Mouse (Mus musculus): ENCODE measurements at regions not wholly inside any gene's neighbourhood (a gene's known extent, or its start where the extent isn't known, plus 50 kb on each side); places are given as distances from the start of the nearest gene placed in this dataset.
A peak's percentile ranks its signal among the peaks of the same experiment; 100 is the strongest.

- Histone ChIP-seq H3K4me2 (replicated peaks) (no peak overlapping the region), H3K36me3 (no peaks in the 10 kb centered on the region), H3K4me1 (0 out of 2 replicates have a peak, but pooled peaks cover 5% of the 10 kb centered on the region), H3K9ac (no peak overlapping the region), H3K27me3 (no peaks in the 10 kb centered on the region), H3K27ac (replicated peaks) (no peak overlapping the region), H3K4me3 (replicated peaks) (no peak overlapping the region), H3K9me3 (replicated peaks) (no peaks in the 10 kb centered on the region)
- ATAC-seq (ENCODE audit: insufficient number of reproducible peaks, low FRiP score, low TSS enrichment, low read depth), result no peak
These were observed 1579.5 kb downstream of the 4930444P10Rik start for GRCm38 (mm10) chr1:14513662-14514061.

GRCm38 (mm10) chr1:14512481-14513285 is 1580.4 kb downstream of the 4930444P10Rik start:
- H3K9ac ChIP-seq, result no peak overlapping the region
- no peaks in the 10 kb centered on the region for H3K9me3 ChIP-seq (replicated peaks)
- 0 out of 2 replicates have a peak, but pooled peaks cover 5% of the 10 kb centered on the region for H3K4me1 ChIP-seq
- H3K27me3 ChIP-seq, result peaks cover 4% of the 10 kb centered on the region; the same call in 1 of the 2 replicates
- no peak overlapping the region for H3K27ac ChIP-seq (replicated peaks)
- WGBS, result 25% methylated on average over 9 of the region's 9 CpGs
- peak; percentile 65 for ATAC-seq (ENCODE audit: insufficient number of reproducible peaks, low FRiP score, low TSS enrichment, low read depth)
- H3K4me2 ChIP-seq (replicated peaks), result no peak overlapping the region
- no peaks in the 10 kb centered on the region for H3K36me3 ChIP-seq
- H3K4me3 ChIP-seq (replicated peaks), result no peak overlapping the region

GRCm38 (mm10) chr1:14506831-14507690 is 1586.1 kb downstream of the 4930444P10Rik start:
- H3K36me3 ChIP-seq, result no peaks in the 10 kb centered on the region
- ATAC-seq (ENCODE audit: insufficient number of reproducible peaks, low FRiP score, low TSS enrichment, low read depth), result no peak
- WGBS, result 9% methylated on average over 36 of the region's 36 CpGs
- H3K9me3 ChIP-seq (replicated peaks), result no peaks in the 10 kb centered on the region
- H3K9ac ChIP-seq, result peak overlapping the region; percentile 34
- peaks cover 19% of the 10 kb centered on the region for H3K4me1 ChIP-seq
- peak overlapping the region; percentile 80 for H3K27ac ChIP-seq (replicated peaks)
- peak overlapping the region; percentile 84 for H3K4me2 ChIP-seq (replicated peaks)
- peaks cover 19% of the 10 kb centered on the region for H3K27me3 ChIP-seq
- peak overlapping the region; percentile 46 for H3K4me3 ChIP-seq (replicated peaks)

GRCm38 (mm10) chr1:14506201-14506830 is 1586.8 kb downstream of the 4930444P10Rik start:
- Histone ChIP-seq H3K4me1 (peaks cover 19% of the 10 kb centered on the region), H3K9me3 (replicated peaks) (no peaks in the 10 kb centered on the region), H3K4me3 (replicated peaks) (peak overlapping the region; percentile 46), H3K4me2 (replicated peaks) (peak overlapping the region; percentile 84), H3K36me3 (no peaks in the 10 kb centered on the region), H3K27me3 (peaks cover 19% of the 10 kb centered on the region), H3K27ac (replicated peaks) (peak overlapping the region; percentile 80), H3K9ac (peak overlapping the region; percentile 34)
- peak; percentile 90 for ATAC-seq (ENCODE audit: insufficient number of reproducible peaks, low FRiP score, low TSS enrichment, low read depth)
- under 1% methylated on average over 34 of the region's 34 CpGs for WGBS

- 10% methylated on average over 6 of the region's 6 CpGs for WGBS
- no peaks in the 10 kb centered on the region for H3K9me3 ChIP-seq (replicated peaks)
- ATAC-seq (ENCODE audit: insufficient number of reproducible peaks, low FRiP score, low TSS enrichment, low read depth), result no peak
- H3K36me3 ChIP-seq, result no peaks in the 10 kb centered on the region
- peak overlapping the region; percentile 84 for H3K4me2 ChIP-seq (replicated peaks)
- peaks cover 19% of the 10 kb centered on the region for H3K27me3 ChIP-seq
- H3K9ac ChIP-seq, result no peak overlapping the region
- H3K4me3 ChIP-seq (replicated peaks), result peak overlapping the region; percentile 46
- H3K27ac ChIP-seq (replicated peaks), result peak overlapping the region; percentile 80
- H3K4me1 ChIP-seq, result peaks cover 19% of the 10 kb centered on the region
These were observed 1587.4 kb downstream of the 4930444P10Rik start for GRCm38 (mm10) chr1:14505741-14506140.

- peaks cover 19% of the 10 kb centered on the region for H3K27me3 ChIP-seq
- no peak for ATAC-seq (ENCODE audit: insufficient number of reproducible peaks, low FRiP score, low TSS enrichment, low read depth)
- WGBS, result 3% methylated on average over 12 of the region's 12 CpGs
- no peaks in the 10 kb centered on the region for H3K9me3 ChIP-seq (replicated peaks)
- H3K4me3 ChIP-seq (replicated peaks), result peak overlapping the region; percentile 23
- peak overlapping the region; percentile 84 for H3K4me2 ChIP-seq (replicated peaks)
- peak overlapping the region; percentile 85 for H3K27ac ChIP-seq (replicated peaks)
- H3K4me1 ChIP-seq, result peaks cover 19% of the 10 kb centered on the region
- no peak overlapping the region for H3K9ac ChIP-seq
- H3K36me3 ChIP-seq, result no peaks in the 10 kb centered on the region
These were observed 1588.3 kb downstream of the 4930444P10Rik start for GRCm38 (mm10) chr1:14504767-14505343.

GRCm38 (mm10) chr1:14503881-14504742 is 1589.0 kb downstream of the 4930444P10Rik start:
- Histone ChIP-seq H3K4me1 (peaks cover 19% of the 10 kb centered on the region), H3K4me2 (replicated peaks) (peak overlapping the region; percentile 84), H3K36me3 (no peaks in the 10 kb centered on the region), H3K27ac (replicated peaks) (peak overlapping the region; percentile 85), H3K9me3 (replicated peaks) (no peaks in the 10 kb centered on the region), H3K27me3 (peaks cover 19% of the 10 kb centered on the region), H3K4me3 (replicated peaks) (peak overlapping the region; percentile 23), H3K9ac (no peak overlapping the region)
- 6% methylated on average over 17 of the region's 17 CpGs for WGBS
- no peak for ATAC-seq (ENCODE audit: insufficient number of reproducible peaks, low FRiP score, low TSS enrichment, low read depth)

GRCm38 (mm10) chr1:14503193-14503800 is 1589.8 kb downstream of the 4930444P10Rik start:
- Histone ChIP-seq H3K4me1 (peaks cover 19% of the 10 kb centered on the region), H3K9me3 (replicated peaks) (no peaks in the 10 kb centered on the region), H3K9ac (no peak overlapping the region), H3K36me3 (no peaks in the 10 kb centered on the region), H3K4me3 (replicated peaks) (peak overlapping the region; percentile 23; the same call in 1 of the 2 replicates), H3K4me2 (replicated peaks) (peak overlapping the region; percentile 84), H3K27me3 (peaks cover 18% of the 10 kb centered on the region), H3K27ac (replicated peaks) (peak overlapping the region; percentile 85; the same call in 1 of the 2 replicates)
- ATAC-seq (ENCODE audit: insufficient number of reproducible peaks, low FRiP score, low TSS enrichment, low read depth), result no peak
- WGBS, result 22% methylated on average over 7 of the region's 7 CpGs

- no peak overlapping the region for H3K4me3 ChIP-seq (replicated peaks)
- WGBS, result 77% methylated on average over 1 of the region's 1 CpGs
- no peak overlapping the region for H3K9ac ChIP-seq
- no peaks in the 10 kb centered on the region for H3K36me3 ChIP-seq
- 0 out of 2 replicates have a peak overlapping the region, but pooled peaks have one; percentile 4 for H3K27ac ChIP-seq (replicated peaks)
- H3K4me2 ChIP-seq (replicated peaks), result no peak overlapping the region
- H3K4me1 ChIP-seq, result peaks cover under 1% of the 10 kb centered on the region; the same call in 1 of the 2 replicates
- no peaks in the 10 kb centered on the region for H3K9me3 ChIP-seq (replicated peaks)
- peaks cover 5% of the 10 kb centered on the region; the same call in 1 of the 2 replicates for H3K27me3 ChIP-seq
- no peak for ATAC-seq (ENCODE audit: insufficient number of reproducible peaks, low FRiP score, low TSS enrichment, low read depth)
These were observed 1594.0 kb downstream of the 4930444P10Rik start for GRCm38 (mm10) chr1:14499105-14499504.

GRCm38 (mm10) chr1:14490026-14490425 is 1603.1 kb downstream of the 4930444P10Rik start:
- no peak overlapping the region for H3K9ac ChIP-seq
- H3K4me1 ChIP-seq, result no peaks in the 10 kb centered on the region
- no peak overlapping the region for H3K4me3 ChIP-seq (replicated peaks)
- ATAC-seq (ENCODE audit: insufficient number of reproducible peaks, low FRiP score, low TSS enrichment, low read depth), result no peak
- no peak overlapping the region for H3K27ac ChIP-seq (replicated peaks)
- H3K36me3 ChIP-seq, result no peaks in the 10 kb centered on the region
- H3K27me3 ChIP-seq, result no peaks in the 10 kb centered on the region
- 33% methylated on average over 3 of the region's 3 CpGs for WGBS
- H3K9me3 ChIP-seq (replicated peaks), result no peaks in the 10 kb centered on the region
- no peak overlapping the region for H3K4me2 ChIP-seq (replicated peaks)

Measured in embryonic facial prominence, embryonic 15.5 days (tissue).